Mouse (Mus musculus): ENCODE measurements around the gene Ncf4.
"Not testable (repeated sequence)": the region's sequence is repeated elsewhere in the genome, so short reads cannot be mapped to it uniquely, and the experiment has no call there.

Ncf4 gene

GRCm38 (mm10) chr15:78254751-78255150 is 10.2 kb downstream of the Ncf4 start:
- DNase-seq = peak; percentile 38

- DNase-seq = not testable (repeated sequence)
These were observed 12.1 kb downstream of the Ncf4 start for GRCm38 (mm10) chr15:78256602-78257259.

- DNase-seq = peak; percentile 64
These were observed 12.9 kb downstream of the Ncf4 start for GRCm38 (mm10) chr15:78257326-78258050.

GRCm38 (mm10) chr15:78258246-78258865 is 13.8 kb downstream of the Ncf4 start:
- DNase-seq = peak; percentile 80

GRCm38 (mm10) chr15:78260668-78261333 is 16.2 kb downstream of the Ncf4 start:
- DNase-seq = no peak

- no peak for DNase-seq
These were observed 18.7 kb downstream of the Ncf4 start for GRCm38 (mm10) chr15:78263286-78263685.

- no peak for DNase-seq
These were observed 22.8 kb downstream of the Ncf4 start for GRCm38 (mm10) chr15:78267441-78267840.

- DNase-seq = no peak
These were observed 23.3 kb downstream of the Ncf4 start for GRCm38 (mm10) chr15:78267865-78268264.

- no peak for DNase-seq
These were observed 26.6 kb downstream of the Ncf4 start for GRCm38 (mm10) chr15:78271208-78271607.

GRCm38 (mm10) chr15:78278308-78278707 is 33.7 kb downstream of the Ncf4 start:
- DNase-seq = no peak

GRCm38 (mm10) chr15:78287941-78288340 is 43.3 kb downstream of the Ncf4 start:
- no peak for DNase-seq

GRCm38 (mm10) chr15:78289775-78290174 is 45.2 kb downstream of the Ncf4 start:
- DNase-seq = not testable (repeated sequence)

GRCm38 (mm10) chr15:78293228-78293627 is 48.6 kb downstream of the Ncf4 start:
- DNase-seq = not testable (repeated sequence)

GRCm38 (mm10) chr15:78293716-78294115 is 49.1 kb downstream of the Ncf4 start:
- DNase-seq = no peak

- DNase-seq = no peak
These were observed 54.0 kb downstream of the Ncf4 start for GRCm38 (mm10) chr15:78298558-78298957.

GRCm38 (mm10) chr15:78299641-78300040 is 55.0 kb downstream of the Ncf4 start:
- DNase-seq = no peak

GRCm38 (mm10) chr15:78300773-78301172 is 56.2 kb downstream of the Ncf4 start:
- DNase-seq = no peak

- DNase-seq = no peak
These were observed 58.1 kb downstream of the Ncf4 start for GRCm38 (mm10) chr15:78302718-78303117.

GRCm38 (mm10) chr15:78303665-78304233 is 59.1 kb downstream of the Ncf4 start:
- DNase-seq = no peak

- peak; percentile 15 for DNase-seq
These were observed 60.8 kb downstream of the Ncf4 start, which contains the start of gene Csf2rb2 for GRCm38 (mm10) chr15:78305341-78305933. Gene Csf2rb2 (minus strand): TSS chr15:78305721.

GRCm38 (mm10) chr15:78309865-78310264 is 65.3 kb downstream of the Ncf4 start:
- no peak for DNase-seq

- no peak for DNase-seq
These were observed 66.4 kb downstream of the Ncf4 start for GRCm38 (mm10) chr15:78310971-78311370.

Data from layer of hippocampus, adult 9-11 months (tissue).